Mouse (Mus musculus): ENCODE results near the gene Hk1.

The Hk1 gene

GRCm38 (mm10) chr10:62261115-62261886, 118.4 kb downstream of the Hk1 start:
- DNase-seq = peak; percentile 62

DNA sequence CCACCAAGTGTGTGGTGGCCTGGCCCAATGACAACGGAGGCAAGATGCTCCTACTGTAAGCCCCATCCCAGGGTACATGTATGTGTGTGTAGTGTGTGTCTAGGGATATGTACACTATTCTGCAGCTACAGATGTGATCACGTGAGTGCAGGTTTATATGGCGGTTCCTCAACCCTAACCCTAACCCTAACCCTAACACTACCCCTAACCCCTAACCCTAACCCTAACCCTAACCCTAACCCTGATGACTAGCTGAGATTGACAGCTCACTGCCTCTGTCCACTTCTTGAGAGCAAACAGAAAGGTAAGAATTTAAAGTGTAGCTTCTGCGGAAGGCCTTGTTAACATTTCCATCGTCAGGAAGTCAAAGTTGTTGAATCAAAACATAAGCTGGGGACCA, 121.4 kb downstream of the Hk1 start:
- no peak for DNase-seq

- DNase-seq = no peak
Measured at GRCm38 (mm10) chr10:62252496-62253235, 127.0 kb downstream of the Hk1 start.

- DNase-seq = no peak
Measured at GRCm38 (mm10) chr10:62252000-62252488, 127.7 kb downstream of the Hk1 start, which contains the start of gene Tacr2. Gene Tacr2, plus strand, starts transcription at chr10:62252438.

GRCm38 (mm10) chr10:62247815-62248214, 131.9 kb downstream of the Hk1 start:
- DNase-seq = no peak

DNA sequence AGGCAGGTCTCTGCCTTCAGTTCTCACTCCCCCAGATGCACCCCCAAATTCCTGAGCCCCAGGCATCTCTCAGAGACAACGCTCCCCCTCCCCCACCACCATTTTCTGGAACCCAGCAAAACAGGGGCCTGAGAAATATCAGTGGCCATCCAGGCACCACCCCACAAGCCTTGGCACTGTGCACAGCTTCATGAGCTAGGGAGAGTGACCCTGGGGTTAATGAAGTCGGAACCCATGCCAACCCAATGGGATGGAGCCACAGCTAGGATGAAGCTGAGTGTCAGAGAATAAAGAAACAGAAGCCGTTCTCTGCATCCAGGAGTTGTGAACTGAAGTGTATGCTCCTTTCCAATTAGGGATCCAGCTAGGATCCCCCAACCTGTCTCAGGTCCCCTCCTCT, 132.6 kb downstream of the Hk1 start:
- no peak for DNase-seq

DNA sequence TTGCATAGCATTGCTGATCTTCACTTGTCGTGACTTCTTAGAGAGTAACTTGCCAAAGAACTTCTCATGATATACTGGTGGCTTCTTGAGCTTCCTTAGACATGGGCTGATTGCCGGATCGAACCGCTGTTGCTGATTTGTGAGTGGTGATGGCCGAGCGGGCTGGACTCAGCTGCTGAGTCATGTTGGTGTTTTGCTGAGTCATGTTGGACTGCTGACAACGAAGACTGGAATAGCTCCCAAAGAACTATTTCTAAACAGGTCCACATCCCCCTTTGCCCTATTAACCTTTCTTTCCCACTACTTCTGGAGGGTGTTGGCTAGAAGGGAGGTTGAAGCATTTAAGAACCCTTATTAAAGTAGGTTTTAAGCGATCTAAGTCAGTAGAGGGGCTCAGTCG, 135.6 kb downstream of the Hk1 start:
- DNase-seq = no peak

- peak; percentile 37 for DNase-seq
Measured at GRCm38 (mm10) chr10:62242896-62243295, 136.8 kb downstream of the Hk1 start.

DNA sequence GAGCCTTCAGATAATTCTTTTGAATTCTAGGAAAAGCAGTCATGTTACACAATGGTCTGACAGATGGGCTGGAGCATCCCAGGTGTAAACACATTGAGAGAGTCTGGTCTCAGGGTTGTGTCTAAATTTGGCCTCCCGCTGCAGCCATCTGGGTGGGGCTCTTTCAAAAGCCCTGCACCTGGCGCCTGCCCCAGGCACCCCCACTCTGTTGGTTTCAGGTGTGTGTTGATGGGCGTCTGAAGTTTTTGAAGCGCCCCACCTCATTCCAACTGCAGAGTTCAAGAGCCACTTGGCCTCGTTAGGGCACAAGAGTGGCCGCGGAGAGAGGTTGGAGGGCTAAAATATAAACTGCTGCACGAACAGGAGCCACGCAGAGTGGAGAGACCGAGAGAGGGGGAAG, 137.3 kb downstream of the Hk1 start:
- no peak for DNase-seq

DNA sequence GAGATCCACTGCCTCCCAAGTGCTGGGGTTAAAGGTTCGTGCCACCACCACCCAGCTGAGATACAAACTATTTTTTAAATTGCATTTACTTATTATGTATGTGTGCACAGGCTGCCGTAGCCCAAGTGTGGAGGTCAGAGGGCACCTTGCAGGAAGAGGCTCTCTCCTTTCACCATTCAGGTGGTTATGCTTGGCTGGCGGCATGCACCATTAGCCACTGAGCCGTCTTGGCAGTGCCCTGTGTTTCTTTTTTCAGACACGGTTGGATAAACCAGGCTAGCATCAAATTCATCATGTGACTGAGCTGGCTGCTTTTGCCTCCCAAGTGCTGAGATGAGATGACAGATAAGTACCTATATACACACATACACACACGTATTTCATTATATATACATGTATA, 140.4 kb downstream of the Hk1 start:
- no peak for DNase-seq

- no peak for DNase-seq
Measured at GRCm38 (mm10) chr10:62238688-62239087, 141.0 kb downstream of the Hk1 start.

GRCm38 (mm10) chr10:62237205-62237604, 142.5 kb downstream of the Hk1 start:
- DNase-seq = no peak

- no peak for DNase-seq
Measured at GRCm38 (mm10) chr10:62236165-62236564, 143.5 kb downstream of the Hk1 start.

GRCm38 (mm10) chr10:62231811-62232210, 147.9 kb downstream of the Hk1 start:
- no peak for DNase-seq

- no peak for DNase-seq
Measured at GRCm38 (mm10) chr10:62231395-62231732, 148.3 kb downstream of the Hk1 start.

DNA sequence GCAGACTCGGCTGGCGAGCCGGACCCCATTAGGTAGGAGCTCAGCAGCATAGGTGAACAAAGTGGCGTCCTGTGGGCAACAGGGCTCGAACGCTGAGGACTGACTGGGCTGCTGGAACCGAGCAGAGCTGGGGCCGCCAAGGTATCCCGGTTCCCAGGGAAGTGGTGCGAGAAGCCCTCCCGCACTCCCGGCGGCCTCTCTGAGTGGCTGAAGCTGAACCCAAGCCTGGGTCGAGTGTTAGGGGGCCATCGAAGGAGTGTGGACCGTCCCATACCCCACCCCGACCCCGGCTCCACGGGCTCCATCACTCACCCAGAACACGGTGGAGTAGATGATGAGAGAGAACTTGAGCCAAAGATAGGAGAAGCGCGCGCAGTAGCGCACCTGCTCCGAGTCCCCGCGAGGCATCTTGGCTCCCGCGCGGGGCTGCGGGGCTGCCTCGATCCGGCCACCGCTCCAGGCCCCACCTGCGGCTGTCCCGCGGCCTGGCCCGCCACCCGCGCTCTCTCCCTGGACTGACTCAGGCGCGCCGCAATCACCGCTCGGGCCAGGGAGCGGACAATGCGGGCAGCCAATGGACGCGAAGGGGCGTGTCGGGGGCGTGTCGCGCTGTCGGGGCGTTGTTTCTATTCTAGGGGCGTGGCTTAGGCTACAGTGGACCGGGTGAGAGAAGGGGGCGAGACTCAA, 148.9 kb downstream of the Hk1 start, which contains the start of gene Tspan15:
Tspan15 (minus strand) TSS at position 544 of the 687 bp plus-strand sequence.
- peak; percentile 77 for DNase-seq

- DNase-seq = no peak
Measured at GRCm38 (mm10) chr10:62228126-62228525, 151.6 kb downstream of the Hk1 start.

GRCm38 (mm10) chr10:62225839-62226238, 153.9 kb downstream of the Hk1 start:
- no peak for DNase-seq

- DNase-seq = no peak
Measured at GRCm38 (mm10) chr10:62224231-62224630, 155.5 kb downstream of the Hk1 start.

GRCm38 (mm10) chr10:62222777-62223176, 156.9 kb downstream of the Hk1 start:
- no peak for DNase-seq

DNA sequence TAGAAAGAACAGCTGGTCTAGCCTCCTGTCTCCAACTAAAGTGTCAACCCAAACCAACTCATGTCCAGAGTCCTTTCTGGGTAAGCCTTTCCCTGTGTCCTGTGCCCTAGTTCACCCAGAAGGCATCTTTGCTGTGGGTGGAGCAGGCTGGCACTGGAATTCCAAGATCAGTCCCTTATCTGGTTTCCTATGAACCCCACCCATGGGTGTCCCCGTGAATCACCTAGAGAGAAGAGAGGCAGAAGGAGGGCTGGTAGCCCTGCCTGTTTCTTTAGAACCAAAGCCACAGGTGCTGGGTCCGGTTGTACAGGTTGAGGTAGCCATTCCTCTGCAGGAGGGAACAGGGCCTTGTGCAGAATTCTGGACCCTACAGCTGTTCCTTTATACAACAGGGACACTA, 158.1 kb downstream of the Hk1 start:
- no peak for DNase-seq

DNA sequence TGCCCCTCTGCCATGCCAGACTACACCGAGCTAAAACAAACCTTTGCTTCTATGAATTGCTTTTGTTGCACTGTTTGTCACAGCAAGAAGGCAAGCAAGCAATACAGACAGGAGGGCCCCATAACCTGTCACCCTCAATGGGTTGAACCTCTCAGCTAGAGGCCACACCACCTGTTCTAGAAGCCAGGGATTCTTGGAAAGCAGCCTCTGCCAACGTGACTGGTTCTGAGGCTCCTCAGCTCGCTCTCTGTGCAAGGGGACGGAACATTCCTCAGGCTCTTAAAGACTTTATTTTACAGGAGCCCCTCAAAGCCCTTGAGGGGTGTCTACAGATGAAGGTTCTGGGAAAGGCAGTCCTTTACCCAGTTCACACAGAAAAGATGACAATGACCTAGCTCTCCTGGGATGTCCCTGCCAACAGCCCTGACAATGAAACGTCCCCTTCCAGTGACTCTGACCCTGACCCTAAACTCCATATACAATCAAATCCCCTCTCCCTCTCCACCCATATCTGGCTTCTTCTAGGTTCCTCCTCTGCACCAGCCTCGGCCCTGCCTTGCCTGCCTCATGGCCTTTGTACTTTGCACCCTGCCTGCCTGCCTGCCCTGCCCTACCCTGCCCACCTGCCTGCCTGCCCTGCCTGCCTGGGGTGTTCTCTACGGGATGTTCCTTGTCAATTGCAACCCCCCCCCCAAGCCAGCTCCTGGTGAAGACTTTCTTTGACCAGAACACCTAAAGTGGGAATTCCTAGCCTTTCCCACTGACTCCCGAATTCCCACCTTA, 158.8 kb downstream of the Hk1 start:
- DNase-seq = no peak

Measured in right cerebral cortex, postnatal 14 days (tissue).